Mouse (Mus musculus) adipose tissue, adult 10 weeks (tissue): ENCODE results near the gene Chl1. TPM values are rescaled to one million over a fixed set of nuclear protein-coding genes. Genes with fewer than 3 reads are reported as not detected.

ENCODE experiments used
- polyA plus RNA-seq: library from polyadenylated mRNA; stranded (reverse); fragments of 350-450 nt; fragmentation: Illumina TruSeq; extraction: RNeasy Lipid Tissue Mini Kit (QIAGEN cat#74804); gene quantifications from one replicate; pipeline ENCODE4 v1.2.3, GENCODE M21; 2014; ENCODE audit warnings: low read depth, low replicate concordance

The Chl1 gene
- 10.7 TPM for polyA plus RNA-seq

GRCm38 (mm10) chr6:103510392-103511289 is at the start of gene Chl1:
TSS of gene Chl1 (plus strand) at chr6:103510586.

